Mouse (Mus musculus) E14TG2a.4 (cell line): ENCODE results near the gene Arhgef3.

Source experiments
- CTCF ChIP-seq: conservative IDR thresholded peaks from 2 replicates; pipeline ENCODE4 v1.5.1; 2014; ENCODE audit warnings: low read length
- NANOG ChIP-seq: IDR thresholded peaks from 2 replicates; pipeline ENCODE4 v1.6.1; 2014; ENCODE audit warnings: borderline replicate concordance, low read length, mixed read lengths

DNA sequence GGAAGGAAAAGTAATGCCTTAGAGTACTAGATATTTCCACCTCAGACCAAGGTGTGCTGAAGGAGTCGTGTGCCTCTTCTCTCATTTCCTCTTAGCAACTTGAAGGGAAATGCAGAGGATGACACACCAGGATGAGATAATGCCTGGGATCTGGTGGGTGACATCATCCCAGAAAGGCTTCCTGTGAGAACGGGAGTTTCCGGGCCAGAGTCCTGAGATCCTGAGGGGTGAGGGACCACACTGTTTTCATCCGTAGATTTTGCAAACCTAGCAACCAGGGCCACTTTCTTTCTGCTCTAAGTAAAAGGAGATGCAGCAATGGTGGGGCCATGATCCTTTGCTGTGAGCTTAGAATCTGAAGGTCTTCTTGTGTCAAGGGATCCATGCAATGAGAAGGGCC, 185.0 kb downstream of the Arhgef3 start:
- no peak for TF ChIP-seq CTCF
- no peak for TF ChIP-seq NANOG
